20 mouse cellular contexts compared by ENCODE assay signal in the genomic region with DNA sequence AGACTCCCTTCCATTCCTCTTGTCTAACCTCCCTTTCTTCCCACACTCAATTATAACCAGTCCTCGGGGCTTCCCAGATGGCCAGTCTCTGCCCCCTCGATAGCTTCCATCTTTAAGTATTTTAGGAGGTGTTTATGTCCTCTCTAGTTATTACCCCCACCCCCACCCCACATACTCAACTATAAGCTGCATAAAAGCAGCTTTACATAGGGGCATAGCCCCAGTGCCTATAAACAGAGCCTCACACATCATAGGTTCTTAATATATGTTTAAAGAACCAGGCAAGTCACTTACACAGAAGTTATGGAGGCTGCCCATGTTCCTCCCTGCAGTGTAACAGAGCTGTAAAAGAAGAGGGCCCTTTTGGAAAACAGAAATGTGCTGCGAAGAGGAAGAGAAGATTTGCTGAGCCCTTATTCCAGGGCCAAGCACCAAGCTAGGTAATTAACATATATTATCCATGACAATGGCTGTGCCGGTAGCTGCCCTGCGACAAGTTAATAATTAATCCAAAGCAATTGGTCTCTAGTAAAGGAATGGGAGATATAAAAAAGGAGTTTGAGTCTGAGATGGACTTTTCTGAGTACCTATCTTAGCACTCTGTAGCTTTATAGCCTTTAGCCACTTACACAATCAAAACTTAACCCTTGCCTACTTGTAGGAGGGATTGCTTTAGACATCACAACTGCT.
DNase-seq lines count a peak whose midpoint lies in the region; ATAC-seq and TF ChIP-seq lines count a peak whose summit lies in the region.
"Had no signal": no experiment of that assay in that cellular context is flagged by ENCODE, and none has a peak within 500 bp of the region (broad histone marks: within the 10 kb centered on the region; RNA-seq: fewer than 3 reads in every experiment).

No protein-coding gene starts in this region.

- no peak for ATAC-seq in liver, embryonic 11.5 days (replicated peaks; ENCODE audit: low FRiP score)
- peak; percentile 61; the same call in 1 of the 2 replicates for ATAC-seq in intestine, embryonic 14.5 days (replicated peaks; ENCODE audit: low FRiP score, low TSS enrichment, low read depth)
- ATAC-seq in limb, embryonic 12.5 days (ENCODE audit: insufficient number of reproducible peaks, insufficient read depth, low FRiP score, low TSS enrichment, low read depth), result peak; percentile 76
- ATAC-seq: activated CD4-positive, CD25-positive, alpha-beta regulatory T cell, adult 4 months; forebrain, postnatal 0 days had no signal

- H3K4me1 ChIP-seq in liver, adult 2 months (ENCODE audit: control insufficient read depth, insufficient read depth, low read length), result peaks cover 6% of the 10 kb centered on the region; the same call in 1 of the 2 replicates
- no peaks in the 10 kb centered on the region for H3K4me1 ChIP-seq in liver, embryonic 11.5 days (replicated peaks; ENCODE audit: control insufficient read depth, insufficient read depth, low read length)
- 0 out of 2 replicates have a peak, but pooled peaks cover 5% of the 10 kb centered on the region for H3K4me1 ChIP-seq in intestine, embryonic 14.5 days (replicated peaks; ENCODE audit: control insufficient read depth, insufficient read depth, low read length)
- peaks cover 24% of the 10 kb centered on the region for H3K4me1 ChIP-seq in limb, embryonic 12.5 days (replicated peaks)
- H3K4me1 ChIP-seq: embryonic facial prominence, embryonic 15.5 days; heart, embryonic 13.5 days; liver, embryonic 15.5 days; midbrain, embryonic 12.5 days had no signal

- 60% methylated on average over 5 of the region's 5 CpGs for WGBS in liver, adult 2 months
- WGBS in liver, embryonic 11.5 days, result 70% methylated on average over 5 of the region's 5 CpGs
- WGBS in intestine, embryonic 14.5 days, result 44% methylated on average over 5 of the region's 5 CpGs
- 19% methylated on average over 5 of the region's 5 CpGs for WGBS in limb, embryonic 12.5 days

- DNase-seq in liver, adult 2 months (ENCODE audit: extremely low read depth, low read depth, low spot score), result peak; percentile 39
- DNase-seq in liver, embryonic 11.5 days (ENCODE audit: low spot score), result no peak
- DNase-seq in ZHBTc4 (ENCODE audit: low read depth, low spot score), result peak; percentile 48
- DNase-seq in intestine, embryonic 14.5 days (ENCODE audit: low spot score), result no peak
- no peak for DNase-seq in urinary bladder, postnatal 10 days (ENCODE audit: low spot score)
- no peak for DNase-seq in heart, postnatal 4 days
- DNase-seq: cerebellum, adult 11 months; forebrain, postnatal 0 days; kidney, adult 18-20 months; spleen, adult 18-20 months had no signal

- H3K4me2 ChIP-seq in liver, embryonic 11.5 days, result no peak overlapping the region
- no peak overlapping the region for H3K4me2 ChIP-seq in intestine, embryonic 14.5 days (ENCODE audit: low read length)
- H3K4me2 ChIP-seq in limb, embryonic 12.5 days, result peak overlapping the region; percentile 3; the same call in 1 of the 2 replicates
- H3K4me2 ChIP-seq: embryonic facial prominence, embryonic 15.5 days; heart, embryonic 13.5 days; hindbrain, embryonic 14.5 days; liver, embryonic 15.5 days; midbrain, embryonic 12.5 days; neural tube, embryonic 15.5 days had no signal

- H3K27me3 ChIP-seq in liver, adult 2 months (ENCODE audit: control insufficient read depth, insufficient read depth, low read length), result no peaks in the 10 kb centered on the region
- H3K27me3 ChIP-seq in liver, embryonic 11.5 days (replicated peaks; ENCODE audit: control insufficient read depth, insufficient read depth, low read length), result no peaks in the 10 kb centered on the region
- H3K27me3 ChIP-seq in intestine, embryonic 14.5 days (replicated peaks; ENCODE audit: control insufficient read depth, insufficient read depth, low read length), result no peaks in the 10 kb centered on the region
- H3K27me3 ChIP-seq in limb, embryonic 12.5 days, result peaks cover 74% of the 10 kb centered on the region
- H3K27me3 ChIP-seq: embryonic facial prominence, embryonic 15.5 days; heart, embryonic 13.5 days; liver, embryonic 15.5 days; midbrain, embryonic 12.5 days; neural tube, embryonic 15.5 days had no signal

- no peak for TF ChIP-seq POLR2A in liver, adult 2 months (IDR thresholded peaks at IDR 0.05; ENCODE audit: extremely low read depth, insufficient read depth, low read length)

- H3K36me3 ChIP-seq in liver, adult 2 months (ENCODE audit: control insufficient read depth, insufficient read depth, low read length), result no peaks in the 10 kb centered on the region
- H3K36me3 ChIP-seq in liver, embryonic 11.5 days (ENCODE audit: control insufficient read depth, insufficient read depth, low read length), result no peaks in the 10 kb centered on the region
- H3K36me3 ChIP-seq in intestine, embryonic 14.5 days (ENCODE audit: control insufficient read depth, insufficient read depth, low read length), result no peaks in the 10 kb centered on the region
- no peaks in the 10 kb centered on the region for H3K36me3 ChIP-seq in limb, embryonic 12.5 days
- H3K36me3 ChIP-seq: embryonic facial prominence, embryonic 15.5 days; heart, embryonic 13.5 days; liver, embryonic 15.5 days; midbrain, embryonic 12.5 days; neural tube, embryonic 15.5 days had no signal

- no peaks in the 10 kb centered on the region for H3K9me3 ChIP-seq in liver, embryonic 11.5 days (ENCODE audit: control insufficient read depth, low read length)
- no peaks in the 10 kb centered on the region for H3K9me3 ChIP-seq in intestine, embryonic 14.5 days (ENCODE audit: control insufficient read depth, low read length)
- H3K9me3 ChIP-seq in limb, embryonic 12.5 days, result no peaks in the 10 kb centered on the region
- H3K9me3 ChIP-seq: embryonic facial prominence, embryonic 15.5 days; heart, embryonic 13.5 days; liver, embryonic 15.5 days; midbrain, embryonic 12.5 days; neural tube, embryonic 15.5 days had no signal

- 0 out of 2 replicates have a peak overlapping the region, but pooled peaks have one; percentile 31 for H3K27ac ChIP-seq in liver, adult 2 months (replicated peaks; ENCODE audit: insufficient read depth, low read depth, low read length)
- H3K27ac ChIP-seq in liver, embryonic 11.5 days (ENCODE audit: low read depth, low read length), result no peak overlapping the region
- H3K27ac ChIP-seq in intestine, embryonic 14.5 days (ENCODE audit: low read depth), result no peak overlapping the region
- no peak overlapping the region for H3K27ac ChIP-seq in limb, embryonic 12.5 days
- H3K27ac ChIP-seq: embryonic facial prominence, embryonic 15.5 days; gastrocnemius, adult 2 months; heart, embryonic 13.5 days; hindbrain, embryonic 14.5 days; liver, embryonic 15.5 days; macrophage; midbrain, embryonic 12.5 days; neural tube, embryonic 15.5 days had no signal

- H3K4me3 ChIP-seq in liver, adult 2 months (ENCODE audit: insufficient read depth, low read depth, low read length), result no peak overlapping the region
- no peak overlapping the region for H3K4me3 ChIP-seq in liver, embryonic 11.5 days (ENCODE audit: low read depth, low read length)
- H3K4me3 ChIP-seq in intestine, embryonic 14.5 days (ENCODE audit: low read depth, low read length), result no peak overlapping the region
- H3K4me3 ChIP-seq in limb, embryonic 12.5 days (replicated peaks), result no peak overlapping the region
- H3K4me3 ChIP-seq: embryonic facial prominence, embryonic 15.5 days; gastrocnemius, adult 2 months; heart, embryonic 13.5 days; liver, embryonic 15.5 days; midbrain, embryonic 12.5 days; neural tube, embryonic 15.5 days had no signal

- H3K79me2 ChIP-seq in liver, adult 2 months (ENCODE audit: control insufficient read depth, insufficient read depth, low read length), result no peaks in the 10 kb centered on the region

- no peak for TF ChIP-seq CTCF in liver, adult 2 months (IDR thresholded peaks at IDR 0.05; ENCODE audit: low read depth, low read length)

- H3K9ac ChIP-seq in liver, adult 2 months (ENCODE audit: low read depth, low read length), result no peak overlapping the region
- H3K9ac ChIP-seq in liver, embryonic 11.5 days (ENCODE audit: low read depth, low read length), result no peak overlapping the region
- no peak overlapping the region for H3K9ac ChIP-seq in intestine, embryonic 14.5 days (ENCODE audit: low read length)
- H3K9ac ChIP-seq in limb, embryonic 12.5 days (replicated peaks), result no peak overlapping the region
- H3K9ac ChIP-seq: embryonic facial prominence, embryonic 15.5 days; forebrain, postnatal 0 days; heart, embryonic 13.5 days; hindbrain, embryonic 14.5 days; liver, embryonic 15.5 days; midbrain, embryonic 12.5 days; neural tube, embryonic 15.5 days had no signal

Comparison
In these comparisons a context has a peak if more than half of its experiments do, and no peak if none do; other contexts are left out.
1. DNase-seq: peak in liver, adult 2 months (single experiment) and ZHBTc4 (single experiment); none in liver, embryonic 11.5 days (single experiment), intestine, embryonic 14.5 days (single experiment), urinary bladder, postnatal 10 days (single experiment) and heart, postnatal 4 days (single experiment).